Comparison of ENCODE assay signal across 15 mouse cellular contexts in the genomic region with DNA sequence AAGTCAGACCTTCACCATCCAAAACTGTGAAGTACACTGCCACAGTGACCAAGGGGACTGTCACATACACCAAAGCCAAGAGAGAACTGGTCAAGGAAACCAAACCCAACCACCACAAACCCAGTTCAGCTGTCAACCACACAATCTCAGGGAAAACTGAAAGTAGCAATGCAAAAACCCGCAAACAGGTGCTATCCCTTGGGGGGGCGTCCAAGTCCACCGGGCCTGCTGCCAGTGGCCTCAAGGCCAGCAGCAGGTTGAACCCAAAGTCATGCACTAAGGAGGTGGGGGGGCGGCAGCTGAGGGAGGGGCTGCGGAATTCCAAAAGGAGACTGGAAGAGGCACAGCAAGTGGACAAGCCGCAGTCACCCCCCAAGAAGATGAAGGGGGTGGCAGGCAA.
"Had no signal": no experiment of that assay in that cellular context is flagged by ENCODE, and none has a peak within 500 bp of the region (broad histone marks: within the 10 kb centered on the region; RNA-seq: fewer than 3 reads in every experiment).

No protein-coding gene starts in this region.

- H3K4me3 ChIP-seq: midbrain, embryonic 10.5 days; midbrain, embryonic 12.5 days; neural tube, embryonic 12.5 days; stomach, embryonic 15.5 days had no signal

- H3K9ac ChIP-seq: lung, embryonic 14.5 days; midbrain, embryonic 12.5 days; neural tube, embryonic 12.5 days; stomach, embryonic 15.5 days had no signal

- H3K4me2 ChIP-seq: lung, embryonic 14.5 days; midbrain, embryonic 12.5 days; neural tube, embryonic 12.5 days; stomach, embryonic 15.5 days had no signal

- ATAC-seq: midbrain, embryonic 16.5 days had no signal

- H3K27ac ChIP-seq: midbrain, embryonic 10.5 days; midbrain, embryonic 12.5 days; neural tube, embryonic 12.5 days; stomach, embryonic 15.5 days; stomach, postnatal 0 days had no signal

- H3K4me1 ChIP-seq: midbrain, embryonic 10.5 days; midbrain, embryonic 12.5 days had no signal

- H3K9me3 ChIP-seq: midbrain, embryonic 10.5 days; midbrain, embryonic 12.5 days; neural tube, embryonic 12.5 days; stomach, embryonic 15.5 days had no signal

- H3K27me3 ChIP-seq: midbrain, embryonic 12.5 days; neural tube, embryonic 12.5 days; stomach, embryonic 15.5 days had no signal

- DNase-seq: lung, adult 18-20 months; lung, embryonic 14.5 days; lung, postnatal 10 days; lung, postnatal 4 days; midbrain, embryonic 14.5 days; right cerebral cortex, postnatal 14 days; thymus, adult 2 months; thymus, postnatal 25 days; thymus, postnatal 4 days had no signal
